Mouse (Mus musculus): ENCODE results near the gene Ugt1a2.

Ugt1a2 gene

GRCm38 (mm10) chr1:88258881-88259642, 58.7 kb downstream of the Ugt1a2 start:
- no peak for DNase-seq (ENCODE audit: low spot score)

- no peak for DNase-seq (ENCODE audit: low spot score)
Measured at GRCm38 (mm10) chr1:88259643-88260024, 59.2 kb downstream of the Ugt1a2 start.

- peak; percentile 92 for DNase-seq (ENCODE audit: low spot score)
Measured at GRCm38 (mm10) chr1:88260114-88260513, 59.7 kb downstream of the Ugt1a2 start.

GRCm38 (mm10) chr1:88260604-88261377, 60.4 kb downstream of the Ugt1a2 start:
- no peak for DNase-seq (ENCODE audit: low spot score)

GRCm38 (mm10) chr1:88261706-88262105, 61.3 kb downstream of the Ugt1a2 start:
- no peak for DNase-seq (ENCODE audit: low spot score)

- peak; percentile 86 for DNase-seq (ENCODE audit: low spot score)
Measured at GRCm38 (mm10) chr1:88262255-88262654, 61.9 kb downstream of the Ugt1a2 start.

- no peak for DNase-seq (ENCODE audit: low spot score)
Measured at GRCm38 (mm10) chr1:88262961-88263360, 62.6 kb downstream of the Ugt1a2 start.

GRCm38 (mm10) chr1:88263778-88264177, 63.4 kb downstream of the Ugt1a2 start:
- no peak for DNase-seq (ENCODE audit: low spot score)

- no peak for DNase-seq (ENCODE audit: low spot score)
Measured at GRCm38 (mm10) chr1:88264237-88264868, 64.0 kb downstream of the Ugt1a2 start.

GRCm38 (mm10) chr1:88264869-88265240, 64.5 kb downstream of the Ugt1a2 start:
- no peak for DNase-seq (ENCODE audit: low spot score)

- DNase-seq (ENCODE audit: low spot score) = no peak
Measured at GRCm38 (mm10) chr1:88266123-88266522, 65.7 kb downstream of the Ugt1a2 start.

- DNase-seq (ENCODE audit: low spot score) = no peak
Measured at GRCm38 (mm10) chr1:88267489-88267888, 67.1 kb downstream of the Ugt1a2 start.

GRCm38 (mm10) chr1:88268070-88268469, 67.7 kb downstream of the Ugt1a2 start:
- no peak for DNase-seq (ENCODE audit: low spot score)
